Mouse (Mus musculus): ENCODE results near the gene Ubox5. TPM values are rescaled to one million over a fixed set of nuclear protein-coding genes. Genes with fewer than 3 reads are reported as not detected.
A peak's percentile ranks its signal among the peaks of the same experiment; 100 is the strongest.

The Ubox5 gene
- polyA plus RNA-seq, 1 experiment from 2014 or later, result 4.5 TPM

- no peak for ATAC-seq
- WGBS, result 76% methylated on average over 10 of the region's 10 CpGs
These were observed 45.8 kb downstream of the Ubox5 start for GRCm38 (mm10) chr2:130583902-130584560.

GRCm38 (mm10) chr2:130582552-130582951, 47.3 kb downstream of the Ubox5 start, which contains the start of gene Avp:
Gene Avp, minus strand, starts transcription at chr2:130582554.
- no peaks in the 10 kb centered on the region; the same call in 1 of the 2 replicates for H3K4me1 ChIP-seq (replicated peaks; ENCODE audit: control insufficient read depth, insufficient read depth, low read length)
- TF ChIP-seq CTCF (IDR thresholded peaks at IDR 0.05; ENCODE audit: low read depth), result no peak
- H3K9me3 ChIP-seq (ENCODE audit: control insufficient read depth), result no peaks in the 10 kb centered on the region
- no peaks in the 10 kb centered on the region for H3K36me3 ChIP-seq (ENCODE audit: control insufficient read depth, insufficient read depth)
- 37% methylated on average over 10 of the region's 10 CpGs for WGBS
- no peak within 1 kb of the TSS for H3K27ac ChIP-seq (ENCODE audit: low read depth, low read length)
- no peak within 1 kb of the TSS for H3K4me2 ChIP-seq (replicated peaks; ENCODE audit: low read depth)
- H3K9ac ChIP-seq (ENCODE audit: low read depth, low read length), result no peak within 1 kb of the TSS
- H3K27me3 ChIP-seq (replicated peaks; ENCODE audit: control insufficient read depth, insufficient read depth, low read length), result peaks cover 51% of the 10 kb centered on the region
- H3K4me3 ChIP-seq (ENCODE audit: low read depth, low read length), result no peak within 1 kb of the TSS
- ATAC-seq, result no peak

More at GRCm38 (mm10) chr2:130583902-130584560, 45.8 kb downstream of the Ubox5 start:
- Histone ChIP-seq H3K27me3 (replicated peaks; ENCODE audit: control insufficient read depth, insufficient read depth, low read length) (peaks cover 41% of the 10 kb centered on the region), H3K9me3 (ENCODE audit: control insufficient read depth) (no peaks in the 10 kb centered on the region), H3K4me1 (replicated peaks; ENCODE audit: control insufficient read depth, insufficient read depth, low read length) (no peaks in the 10 kb centered on the region; the same call in 1 of the 2 replicates), H3K27ac (ENCODE audit: low read depth, low read length) (no peak overlapping the region), H3K4me3 (ENCODE audit: low read depth, low read length) (no peak overlapping the region), H3K9ac (ENCODE audit: low read depth, low read length) (no peak overlapping the region), H3K36me3 (ENCODE audit: control insufficient read depth, insufficient read depth) (no peaks in the 10 kb centered on the region), H3K4me2 (replicated peaks; ENCODE audit: low read depth) (no peak overlapping the region)
- TF ChIP-seq CTCF (IDR thresholded peaks at IDR 0.05; ENCODE audit: low read depth), result no peak

DNA sequence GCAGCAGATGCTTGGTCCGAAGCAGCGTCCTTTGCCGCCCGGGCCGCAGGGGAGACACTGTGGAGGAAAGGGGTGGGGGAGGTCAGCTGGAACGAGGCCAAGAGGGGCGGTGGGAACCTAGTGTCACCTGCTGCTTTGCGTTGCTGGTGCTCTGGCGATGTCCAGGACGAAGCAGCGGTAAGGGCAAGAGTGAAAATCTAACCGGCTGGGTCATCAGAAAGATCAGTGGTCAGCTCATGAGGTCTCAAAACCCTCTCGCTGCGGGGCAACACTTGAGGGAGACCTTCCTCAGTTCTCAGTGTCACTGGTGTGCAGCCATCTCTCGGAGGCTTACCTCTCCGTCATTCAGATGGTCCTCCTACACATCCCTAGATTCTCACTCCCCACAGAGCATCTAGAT, 48.6 kb downstream of the Ubox5 start:
- peak overlapping the region; percentile 37 for H3K4me3 ChIP-seq (ENCODE audit: low read depth, low read length)

GRCm38 (mm10) chr2:130579791-130580190, 50.0 kb downstream of the Ubox5 start:
- Histone ChIP-seq H3K4me2 (replicated peaks; ENCODE audit: low read depth) (no peak overlapping the region), H3K4me3 (ENCODE audit: low read depth, low read length) (no peak overlapping the region), H3K9ac (ENCODE audit: low read depth, low read length) (no peak overlapping the region), H3K27ac (ENCODE audit: low read depth, low read length) (no peak overlapping the region), H3K27me3 (replicated peaks; ENCODE audit: control insufficient read depth, insufficient read depth, low read length) (peaks cover 76% of the 10 kb centered on the region), H3K4me1 (replicated peaks; ENCODE audit: control insufficient read depth, insufficient read depth, low read length) (no peaks in the 10 kb centered on the region; the same call in 1 of the 2 replicates), H3K36me3 (ENCODE audit: control insufficient read depth, insufficient read depth) (no peaks in the 10 kb centered on the region), H3K9me3 (ENCODE audit: control insufficient read depth) (no peaks in the 10 kb centered on the region)
- TF ChIP-seq CTCF (IDR thresholded peaks at IDR 0.05; ENCODE audit: low read depth), result no peak
- 7% methylated on average over 8 of the region's 8 CpGs for WGBS
- no peak for ATAC-seq

More for the DNA sequence above, 48.6 kb downstream of the Ubox5 start:
- peaks cover 65% of the 10 kb centered on the region for H3K27me3 ChIP-seq (replicated peaks; ENCODE audit: control insufficient read depth, insufficient read depth, low read length)
- H3K4me2 ChIP-seq (replicated peaks; ENCODE audit: low read depth), result peak overlapping the region; percentile 58
- ATAC-seq, result no peak
- no peaks in the 10 kb centered on the region for H3K9me3 ChIP-seq (ENCODE audit: control insufficient read depth)
- WGBS, result 7% methylated on average over 16 of the region's 16 CpGs
- no peak for TF ChIP-seq CTCF (IDR thresholded peaks at IDR 0.05; ENCODE audit: low read depth)
- H3K4me1 ChIP-seq (replicated peaks; ENCODE audit: control insufficient read depth, insufficient read depth, low read length), result no peaks in the 10 kb centered on the region; the same call in 1 of the 2 replicates
- H3K27ac ChIP-seq (ENCODE audit: low read depth, low read length), result no peak overlapping the region
- no peak overlapping the region for H3K9ac ChIP-seq (ENCODE audit: low read depth, low read length)
- H3K36me3 ChIP-seq (ENCODE audit: control insufficient read depth, insufficient read depth), result no peaks in the 10 kb centered on the region

DNA sequence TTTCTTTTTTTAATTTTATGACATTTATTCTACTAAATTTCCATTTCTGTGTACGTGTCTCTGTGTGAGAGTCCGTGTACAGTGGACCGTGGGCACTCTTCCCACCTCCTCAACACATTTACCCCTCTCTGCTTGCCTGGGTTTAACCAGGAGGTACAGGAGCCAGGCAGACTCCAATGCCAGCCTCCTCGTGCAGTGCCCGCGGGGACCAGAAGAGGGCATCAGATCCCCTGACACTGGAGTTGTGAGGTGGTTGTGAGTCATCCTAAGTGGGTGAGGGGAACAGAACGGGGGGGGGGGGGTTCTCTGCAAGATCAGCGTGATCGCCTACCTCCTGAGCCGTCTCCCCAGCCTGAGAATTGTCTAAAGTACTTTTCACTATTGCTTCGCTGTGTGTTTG, 51.7 kb downstream of the Ubox5 start:
- no peaks in the 10 kb centered on the region for H3K9me3 ChIP-seq (ENCODE audit: control insufficient read depth)
- no peak for ATAC-seq
- H3K9ac ChIP-seq (ENCODE audit: low read depth, low read length), result no peak overlapping the region
- no peaks in the 10 kb centered on the region; the same call in 1 of the 2 replicates for H3K4me1 ChIP-seq (replicated peaks; ENCODE audit: control insufficient read depth, insufficient read depth, low read length)
- H3K27me3 ChIP-seq (replicated peaks; ENCODE audit: control insufficient read depth, insufficient read depth, low read length), result peaks cover 76% of the 10 kb centered on the region
- H3K4me2 ChIP-seq (replicated peaks; ENCODE audit: low read depth), result no peak overlapping the region
- TF ChIP-seq CTCF (IDR thresholded peaks at IDR 0.05; ENCODE audit: low read depth), result peak; percentile 71
- no peak overlapping the region for H3K4me3 ChIP-seq (ENCODE audit: low read depth, low read length)
- 12% methylated on average over 11 of the region's 11 CpGs for WGBS
- H3K27ac ChIP-seq (ENCODE audit: low read depth, low read length), result no peak overlapping the region
- H3K36me3 ChIP-seq (ENCODE audit: control insufficient read depth, insufficient read depth), result no peaks in the 10 kb centered on the region

DNA sequence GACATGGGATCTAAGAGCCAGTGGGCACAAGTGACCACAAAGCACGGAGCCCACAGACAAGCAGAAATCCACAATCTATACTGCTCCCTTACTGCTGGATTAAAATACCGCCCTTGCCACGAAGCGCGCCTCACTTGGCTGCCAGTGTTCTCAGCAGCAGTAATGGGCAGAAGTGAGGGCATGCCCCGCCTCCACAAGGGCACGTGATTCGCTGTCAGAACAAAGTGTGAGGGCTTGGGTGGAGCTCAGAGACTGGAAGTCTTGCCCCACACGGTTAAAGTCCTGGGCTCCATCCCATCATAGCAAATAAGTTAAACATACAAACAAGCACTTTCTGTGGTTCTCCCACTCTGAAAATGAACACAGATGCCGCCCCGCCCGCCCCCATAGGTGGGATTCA, 52.2 kb downstream of the Ubox5 start:
- peak; percentile 80 for ATAC-seq
- 5% methylated on average over 12 of the region's 12 CpGs for WGBS
- no peak for TF ChIP-seq CTCF (IDR thresholded peaks at IDR 0.05; ENCODE audit: low read depth)
- Histone ChIP-seq H3K4me1 (replicated peaks; ENCODE audit: control insufficient read depth, insufficient read depth, low read length) (no peaks in the 10 kb centered on the region; the same call in 1 of the 2 replicates), H3K27me3 (replicated peaks; ENCODE audit: control insufficient read depth, insufficient read depth, low read length) (peaks cover 71% of the 10 kb centered on the region), H3K4me2 (replicated peaks; ENCODE audit: low read depth) (peak overlapping the region; percentile 60), H3K9me3 (ENCODE audit: control insufficient read depth) (no peaks in the 10 kb centered on the region), H3K36me3 (ENCODE audit: control insufficient read depth, insufficient read depth) (no peaks in the 10 kb centered on the region), H3K4me3 (ENCODE audit: low read depth, low read length) (no peak overlapping the region), H3K9ac (ENCODE audit: low read depth, low read length) (no peak overlapping the region), H3K27ac (ENCODE audit: low read depth, low read length) (no peak overlapping the region)

Measured in intestine, postnatal 0 days (tissue).